15 mouse cellular contexts compared by ENCODE assay signal in genomic region chr19:6347615-6348014, GRCm38 (mm10).
"Had no signal": no experiment of that assay in that cellular context is flagged by ENCODE, and none has a peak within 500 bp of the region (broad histone marks: within the 10 kb centered on the region; RNA-seq: fewer than 3 reads in every experiment).

No protein-coding gene starts in this region.

- H3K9me3 ChIP-seq: midbrain, embryonic 10.5 days; midbrain, embryonic 13.5 days; neural tube, embryonic 12.5 days; stomach, embryonic 15.5 days had no signal

- H3K9ac ChIP-seq: lung, embryonic 14.5 days; midbrain, embryonic 13.5 days; neural tube, embryonic 12.5 days; stomach, embryonic 15.5 days had no signal

- H3K4me3 ChIP-seq: midbrain, embryonic 10.5 days; midbrain, embryonic 13.5 days; myocyte; neural tube, embryonic 12.5 days; stomach, embryonic 15.5 days had no signal

- ATAC-seq: midbrain, embryonic 13.5 days; midbrain, embryonic 16.5 days had no signal

- H3K4me2 ChIP-seq: lung, embryonic 14.5 days; midbrain, embryonic 13.5 days; neural tube, embryonic 12.5 days; stomach, embryonic 15.5 days had no signal

- H3K27ac ChIP-seq: midbrain, embryonic 10.5 days; midbrain, embryonic 13.5 days; neural tube, embryonic 12.5 days; stomach, embryonic 15.5 days; stomach, postnatal 0 days had no signal

- H3K27me3 ChIP-seq: midbrain, embryonic 13.5 days; neural tube, embryonic 12.5 days; stomach, embryonic 15.5 days had no signal

- DNase-seq: lung, adult 18-20 months; lung, embryonic 14.5 days; lung, postnatal 10 days; lung, postnatal 4 days; right cerebral cortex, postnatal 14 days; thymus, adult 2 months; thymus, postnatal 25 days; thymus, postnatal 4 days had no signal
